Mouse (Mus musculus) C2C12 (cell line): ENCODE data around the gene Ammecr1.

ENCODE experiments used
- CEBPB ChIP-seq: IDR thresholded peaks from one replicate; pipeline ENCODE4 v1.6.1; 2011; ENCODE audit warnings: low read depth, mild to moderate bottlenecking, control low read depth, moderate library complexity
- CTCF ChIP-seq: IDR thresholded peaks from one replicate; pipeline ENCODE4 v1.5.1; 2011; ENCODE audit not compliant: control insufficient read depth, insufficient read depth, insufficient read length
- FOSL1 ChIP-seq: IDR thresholded peaks from one replicate; pipeline ENCODE4 v1.8.0; 2011; ENCODE audit warnings: mild to moderate bottlenecking, low read length; ENCODE audit not compliant: poor library complexity, insufficient read depth, severe bottlenecking
- MAX ChIP-seq: IDR thresholded peaks from one replicate; pipeline ENCODE4 v1.6.1; 2011; ENCODE audit warnings: mild to moderate bottlenecking, control low read depth
- MYOD1 ChIP-seq: IDR thresholded peaks from one replicate; pipeline ENCODE4 v1.6.1; 2011; ENCODE audit warnings: low read depth; ENCODE audit not compliant: control insufficient read depth, insufficient read length
- MYOG ChIP-seq: IDR thresholded peaks from one replicate; pipeline ENCODE4 v1.6.1; 2011; ENCODE audit not compliant: control insufficient read depth, insufficient read length; ENCODE audit errors: extremely low read depth
- USF1 ChIP-seq: IDR thresholded peaks from one replicate; pipeline ENCODE4 v1.6.1; 2011; ENCODE audit warnings: low read depth, mild to moderate bottlenecking, control low read depth, moderate library complexity

- TF ChIP-seq MYOG (no peak), CTCF (no peak), MAX (no peak), USF1 (no peak), MYOD1 (no peak), CEBPB (no peak), FOSL1 (no peak)
Observed at GRCm38 (mm10) chrX:142841916-142842315, 124.6 kb downstream of the Ammecr1 start.
